Mouse (Mus musculus) forebrain, embryonic 14.5 days (tissue): Measurements from ENCODE around the gene C1qtnf6. TPM values are rescaled to one million over a fixed set of nuclear protein-coding genes. Genes with fewer than 3 reads are reported as not detected.

Experiments
- ATAC-seq: fragments of 200-750 bp; cut with Nextera tagmentation; 2 replicates; pipeline ENCODE4 v1.8.0; 2017; ENCODE audit warnings: mild to moderate bottlenecking, moderate library complexity
- DNase-seq: peaks from one replicate; pipeline ENCODE4 v3.0.0-alpha.2; 2015; ENCODE audit warnings: low spot score
- H3K27ac ChIP-seq: fragments of 300-500 bp; sonication (generic); 2 replicates; pipeline ENCODE4 v1.5.1; 2014; ENCODE audit warnings: low read depth, mild to moderate bottlenecking, control low read depth, low read length, moderate library complexity
- H3K27me3 ChIP-seq: fragments of 300-500 bp; sonication (generic); replicated peaks from 2 replicates; pipeline ENCODE4 v1.6.1; 2014; ENCODE audit warnings: low read length, control low read depth, mixed read lengths; ENCODE audit not compliant: control insufficient read depth, insufficient read depth
- H3K36me3 ChIP-seq: fragments of 300-500 bp; sonication (generic); 2 replicates; pipeline ENCODE4 v1.6.1; 2014; ENCODE audit warnings: low read length, control low read depth; ENCODE audit not compliant: control insufficient read depth, insufficient read depth
- H3K4me1 ChIP-seq: fragments of 300-500 bp; sonication (generic); 2 replicates; pipeline ENCODE4 v1.6.1; 2014; ENCODE audit warnings: antibody characterized with exemption, low read length, control low read depth; ENCODE audit not compliant: control insufficient read depth, insufficient read depth
- H3K4me2 ChIP-seq: fragments of 300-500 bp; sonication (generic); 2 replicates; pipeline ENCODE4 v1.6.1; 2014; ENCODE audit warnings: mild to moderate bottlenecking, control low read depth, low read length
- H3K4me3 ChIP-seq: fragments of 300-500 bp; sonication (generic); 2 replicates; pipeline ENCODE4 v1.5.1; 2014; ENCODE audit warnings: low read depth, low read length, control low read depth
- H3K9ac ChIP-seq: fragments of 300-500 bp; sonication (generic); 2 replicates; pipeline ENCODE4 v1.6.1; 2014; ENCODE audit warnings: mild to moderate bottlenecking, low read length, control low read depth, moderate library complexity
- H3K9me3 ChIP-seq: fragments of 300-500 bp; sonication (generic); replicated peaks from 2 replicates; pipeline ENCODE4 v1.6.1; 2016; ENCODE audit warnings: low read length, control low read depth, mixed read lengths; ENCODE audit not compliant: control insufficient read depth
- WGBS: fragments of 180-500 bp; shearing (Covaris S2); extraction: QIAGEN DNeasy Blood & Tissue Kit; methylation state at CpG from one replicate; pipeline ENCODE4 v1.1.7; 2014; 5-methylcytosine and 5-hydroxymethylcytosine counted together
- polyA plus RNA-seq: library from polyadenylated mRNA; unstranded; fragments of >200 nt; fragmentation: Nextera tagmentation; extraction: Ambion mirVana; gene quantifications from 2 replicates; pipeline ENCODE4 v1.2.1, GENCODE M21; 2014

The C1qtnf6 gene
- polyA plus RNA-seq, 1 experiment from 2014 or later = 8.6 TPM

DNA sequence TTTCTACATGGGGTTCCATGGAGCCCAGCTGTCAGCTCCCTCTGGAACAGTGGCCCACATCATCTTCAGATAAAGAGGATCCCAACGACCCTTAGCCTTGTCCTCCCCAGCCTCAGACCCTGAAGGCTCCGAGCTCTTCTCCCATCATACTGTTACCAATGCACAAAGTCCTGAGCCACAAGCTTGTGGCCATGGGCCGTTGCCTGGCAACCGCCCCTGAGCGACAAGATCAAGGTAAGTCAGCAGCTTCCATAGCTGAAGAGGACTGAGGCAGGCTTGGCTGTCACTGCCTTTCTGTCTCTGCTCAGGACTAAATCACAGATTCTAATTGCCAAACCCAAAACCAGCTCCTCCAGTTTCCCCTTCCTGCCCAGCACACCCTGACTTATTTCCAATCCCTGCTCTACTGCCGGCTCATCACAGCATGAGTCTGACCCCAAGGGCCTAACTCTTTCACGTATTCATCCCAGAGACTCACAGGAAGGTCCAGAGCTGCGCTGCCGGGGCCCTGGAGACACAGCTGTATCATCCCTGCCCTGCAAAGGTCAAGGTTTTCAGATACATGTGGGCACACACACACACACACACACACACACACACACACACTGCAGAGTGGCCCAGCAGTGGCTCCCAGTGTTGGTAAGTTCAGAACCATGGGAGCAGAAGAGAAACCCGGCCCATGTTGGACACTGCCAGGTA is 4.7 kb upstream of the C1qtnf6 start:
- Histone ChIP-seq H3K4me3 (no peak overlapping the region), H3K9ac (no peak overlapping the region), H3K27ac (no peak overlapping the region), H3K27me3 (no peaks in the 10 kb centered on the region), H3K9me3 (no peaks in the 10 kb centered on the region), H3K36me3 (no peaks in the 10 kb centered on the region), H3K4me2 (no peak overlapping the region), H3K4me1 (peaks cover 3% of the 10 kb centered on the region)
- ATAC-seq = no peak
- WGBS = 47% methylated on average over 10 of the region's 10 CpGs
- peak; percentile 23 for DNase-seq

DNA sequence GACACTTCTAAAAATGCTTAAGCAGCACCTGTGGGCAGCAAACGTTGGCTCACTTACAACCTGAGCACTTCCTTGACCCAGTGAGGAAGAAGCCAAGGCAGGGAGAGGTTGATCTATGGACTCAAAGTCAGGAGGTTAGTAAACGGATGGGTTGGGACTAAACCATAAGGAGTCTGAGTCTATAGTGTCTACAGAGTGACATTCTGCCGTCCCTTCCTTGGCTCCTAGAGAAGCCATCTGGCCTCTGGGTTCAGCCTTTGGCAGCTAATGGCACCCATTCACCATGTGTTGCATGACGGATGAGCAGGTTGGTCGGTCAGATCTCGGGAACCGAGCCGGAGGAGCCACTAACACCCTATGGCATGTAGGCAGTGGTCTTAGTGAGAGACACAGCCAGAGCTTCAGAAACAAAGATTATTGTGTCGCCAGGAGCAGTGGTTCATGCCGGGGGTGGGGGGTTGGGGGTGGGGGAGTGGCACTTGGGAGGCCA is 2.2 kb upstream of the C1qtnf6 start:
- H3K9ac ChIP-seq = no peak overlapping the region
- ATAC-seq (no peak), DNase-seq (no peak)

DNA sequence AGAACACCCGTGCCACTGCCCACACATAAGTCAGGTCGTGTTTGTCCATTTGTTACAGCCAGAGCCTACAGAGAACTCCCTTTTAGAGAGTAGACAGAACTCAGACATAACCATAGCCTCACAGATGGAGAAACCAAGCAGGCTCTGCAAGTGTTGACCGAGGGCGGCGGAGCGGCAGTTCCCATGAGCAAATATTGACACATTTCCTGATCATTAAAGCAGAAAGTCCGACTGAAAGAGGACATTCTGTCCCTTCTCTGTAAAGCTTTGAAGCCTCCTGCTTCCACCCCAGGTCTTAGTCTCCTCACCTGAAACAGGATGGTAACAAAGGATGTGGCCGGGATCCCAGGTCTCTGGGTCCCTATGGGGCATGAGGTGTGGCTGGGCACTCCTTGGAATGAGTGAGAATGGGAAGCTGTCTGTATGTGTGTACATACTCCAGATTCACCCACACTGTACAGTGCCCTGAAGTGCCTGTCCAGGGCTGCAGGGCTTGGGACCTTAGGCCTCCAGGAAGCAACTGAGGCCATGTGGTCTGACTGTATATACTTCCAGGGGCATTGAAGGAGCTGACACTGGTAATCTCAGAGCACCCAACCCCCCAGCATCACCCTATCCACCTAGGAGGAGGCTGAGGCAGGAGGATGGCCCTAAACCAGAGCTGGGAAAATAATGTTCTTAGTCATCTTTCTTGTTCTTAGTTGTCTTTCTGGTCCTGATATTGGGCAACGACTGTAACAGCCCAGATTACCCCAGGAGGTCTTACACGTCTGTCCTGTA is 1.5 kb upstream of the C1qtnf6 start:
- DNase-seq (no peak), ATAC-seq (no peak)
- Histone ChIP-seq H3K4me3 (no peak overlapping the region), H3K4me1 (peaks cover 8% of the 10 kb centered on the region), H3K36me3 (no peaks in the 10 kb centered on the region), H3K9ac (no peak overlapping the region), H3K9me3 (no peaks in the 10 kb centered on the region), H3K4me2 (no peak overlapping the region), H3K27me3 (no peaks in the 10 kb centered on the region), H3K27ac (no peak overlapping the region)
- 77% methylated on average over 10 of the region's 10 CpGs for WGBS

More for the DNA sequence above, 2.2 kb upstream of the C1qtnf6 start:
- 77% methylated on average over 10 of the region's 10 CpGs for WGBS
- H3K4me3 ChIP-seq = no peak overlapping the region
- no peaks in the 10 kb centered on the region for H3K27me3 ChIP-seq
- H3K9me3 ChIP-seq = no peaks in the 10 kb centered on the region
- peaks cover 8% of the 10 kb centered on the region for H3K4me1 ChIP-seq
- no peak overlapping the region for H3K4me2 ChIP-seq
- H3K27ac ChIP-seq = no peak overlapping the region
- H3K36me3 ChIP-seq = no peaks in the 10 kb centered on the region

DNA sequence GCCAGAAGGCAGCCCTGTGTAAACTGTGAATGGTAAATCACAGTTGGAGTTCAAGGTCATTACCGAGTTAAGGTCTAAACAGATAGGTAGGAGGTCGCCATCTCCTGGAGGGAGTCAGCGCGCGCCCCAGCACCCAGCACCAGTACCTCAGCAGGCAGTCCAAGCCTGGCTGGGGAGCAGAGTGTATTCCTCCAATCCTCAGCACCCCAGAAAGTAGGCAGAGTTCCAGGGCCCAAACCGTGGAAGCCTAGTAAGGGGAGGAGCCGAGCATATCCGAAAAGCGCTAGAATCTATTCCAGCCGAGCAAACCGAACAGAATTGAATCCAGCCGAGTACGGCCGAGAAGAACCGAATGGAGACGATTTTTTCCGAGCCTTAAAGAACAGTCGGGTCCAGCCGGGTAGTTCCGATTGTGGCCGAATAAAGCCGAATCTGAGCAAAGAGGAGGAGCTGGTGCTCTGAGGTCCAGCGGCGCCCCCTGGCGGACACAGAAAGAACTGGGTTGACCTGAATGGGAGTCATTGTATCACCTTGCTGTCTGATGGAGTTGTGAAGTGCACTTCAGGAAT is 769 bp upstream of the C1qtnf6 start:
- H3K4me2 ChIP-seq = peak overlapping the region; percentile 55

DNA sequence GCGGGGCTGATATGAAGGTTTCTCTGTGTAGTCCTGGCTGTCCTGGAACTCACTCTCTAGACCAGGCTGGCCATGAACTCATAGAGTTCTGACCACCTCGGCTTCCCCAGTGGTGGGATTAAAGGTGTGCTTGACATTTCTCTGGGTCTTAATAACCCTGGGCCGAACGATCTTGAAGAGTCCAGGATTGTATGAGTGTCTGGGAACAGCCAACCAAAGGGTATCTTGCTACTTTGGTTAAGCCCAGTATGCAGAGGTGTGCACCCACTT is 170 bp upstream of the C1qtnf6 start:
- no peak overlapping the region for H3K4me3 ChIP-seq
- WGBS = 68% methylated on average over 4 of the region's 4 CpGs

More for the DNA sequence above, 769 bp upstream of the C1qtnf6 start:
- H3K36me3 ChIP-seq = no peaks in the 10 kb centered on the region
- under 1% methylated on average over 25 of the region's 25 CpGs for WGBS
- peak; percentile 99 for DNase-seq
- peak overlapping the region; percentile 63 for H3K9ac ChIP-seq
- no peaks in the 10 kb centered on the region for H3K27me3 ChIP-seq
- ATAC-seq = peak; percentile 88
- H3K9me3 ChIP-seq = no peaks in the 10 kb centered on the region
- peak overlapping the region; percentile 23 for H3K4me3 ChIP-seq
- H3K27ac ChIP-seq = peak overlapping the region; percentile 74
- H3K4me1 ChIP-seq = peaks cover 8% of the 10 kb centered on the region

DNA sequence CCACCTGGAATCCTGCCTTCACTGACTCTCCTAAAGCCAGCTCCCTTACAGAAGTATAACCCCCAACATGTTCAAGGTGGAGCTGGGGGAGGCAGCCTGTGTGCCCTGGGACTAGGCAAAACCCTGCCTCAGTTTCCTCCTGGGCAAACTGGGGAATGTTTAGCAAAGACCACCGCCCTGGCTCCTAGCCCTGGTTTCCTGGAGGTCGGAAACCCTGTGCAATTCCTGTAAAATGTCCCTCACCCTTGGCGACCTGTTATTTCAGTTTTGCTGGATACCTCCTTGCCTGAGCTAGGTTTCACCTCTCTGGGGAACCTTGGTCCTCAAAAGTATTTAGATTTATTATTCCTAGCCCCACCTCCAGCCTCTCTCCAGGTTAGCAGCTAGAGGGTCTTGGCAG is 1.1 kb downstream of the C1qtnf6 start:
- Histone ChIP-seq H3K27me3 (no peaks in the 10 kb centered on the region), H3K4me3 (no peak overlapping the region), H3K36me3 (no peaks in the 10 kb centered on the region), H3K9me3 (no peaks in the 10 kb centered on the region), H3K9ac (no peak overlapping the region; the same call in 1 of the 2 replicates), H3K27ac (peak overlapping the region; percentile 23; the same call in 1 of the 2 replicates), H3K4me2 (peak overlapping the region; percentile 54), H3K4me1 (peaks cover 8% of the 10 kb centered on the region)
- DNase-seq (no peak), ATAC-seq (no peak)
- 73% methylated on average over 3 of the region's 3 CpGs for WGBS

More for the DNA sequence above, 170 bp upstream of the C1qtnf6 start:
- Histone ChIP-seq H3K9ac (peak overlapping the region; percentile 63), H3K27ac (peak overlapping the region; percentile 6; the same call in 1 of the 2 replicates), H3K27me3 (no peaks in the 10 kb centered on the region), H3K36me3 (no peaks in the 10 kb centered on the region), H3K4me2 (peak overlapping the region; percentile 55), H3K4me1 (peaks cover 8% of the 10 kb centered on the region), H3K9me3 (no peaks in the 10 kb centered on the region)
- 0 out of 2 replicates have a peak, but pooled peaks have one; percentile 0 for ATAC-seq
- no peak for DNase-seq

DNA sequence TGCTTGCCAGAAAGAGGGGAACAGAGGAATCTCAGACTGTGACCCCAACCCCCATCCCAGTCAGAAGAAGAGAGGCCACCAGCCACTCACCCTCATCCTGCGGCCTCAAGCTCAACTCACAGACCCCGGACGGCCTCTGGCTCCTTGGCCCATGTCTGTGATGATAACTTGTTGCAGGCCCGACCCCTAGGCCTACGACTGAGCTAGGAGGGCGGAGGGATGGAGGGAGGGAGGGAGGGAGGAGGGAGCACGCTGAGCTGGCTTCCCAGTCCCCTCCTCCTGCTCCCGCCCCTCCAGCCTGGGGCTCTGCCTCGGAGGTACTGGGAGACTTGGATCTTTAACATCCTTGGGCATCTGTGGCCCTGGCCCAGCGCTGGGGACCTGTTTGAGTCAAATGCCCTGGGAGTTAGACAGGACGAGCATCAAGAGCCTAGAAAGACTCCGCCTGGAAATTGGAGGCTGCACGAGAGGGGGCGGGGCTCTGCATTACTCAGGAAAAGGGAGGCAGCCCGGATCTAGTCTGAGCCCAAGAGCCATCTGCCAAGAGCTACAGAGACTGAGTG is 1.7 kb downstream of the C1qtnf6 start:
- H3K27ac ChIP-seq = peak overlapping the region; percentile 23; the same call in 1 of the 2 replicates
- peak overlapping the region; percentile 59 for H3K9ac ChIP-seq
- WGBS = 3% methylated on average over 15 of the region's 15 CpGs
- ATAC-seq (peak; percentile 47), DNase-seq (peak; percentile 81)
- H3K9me3 ChIP-seq = no peaks in the 10 kb centered on the region
- peak overlapping the region; percentile 54 for H3K4me2 ChIP-seq
- H3K36me3 ChIP-seq = no peaks in the 10 kb centered on the region
- peaks cover 8% of the 10 kb centered on the region for H3K4me1 ChIP-seq
- no peaks in the 10 kb centered on the region for H3K27me3 ChIP-seq
- H3K4me3 ChIP-seq = peak overlapping the region; percentile 21

DNA sequence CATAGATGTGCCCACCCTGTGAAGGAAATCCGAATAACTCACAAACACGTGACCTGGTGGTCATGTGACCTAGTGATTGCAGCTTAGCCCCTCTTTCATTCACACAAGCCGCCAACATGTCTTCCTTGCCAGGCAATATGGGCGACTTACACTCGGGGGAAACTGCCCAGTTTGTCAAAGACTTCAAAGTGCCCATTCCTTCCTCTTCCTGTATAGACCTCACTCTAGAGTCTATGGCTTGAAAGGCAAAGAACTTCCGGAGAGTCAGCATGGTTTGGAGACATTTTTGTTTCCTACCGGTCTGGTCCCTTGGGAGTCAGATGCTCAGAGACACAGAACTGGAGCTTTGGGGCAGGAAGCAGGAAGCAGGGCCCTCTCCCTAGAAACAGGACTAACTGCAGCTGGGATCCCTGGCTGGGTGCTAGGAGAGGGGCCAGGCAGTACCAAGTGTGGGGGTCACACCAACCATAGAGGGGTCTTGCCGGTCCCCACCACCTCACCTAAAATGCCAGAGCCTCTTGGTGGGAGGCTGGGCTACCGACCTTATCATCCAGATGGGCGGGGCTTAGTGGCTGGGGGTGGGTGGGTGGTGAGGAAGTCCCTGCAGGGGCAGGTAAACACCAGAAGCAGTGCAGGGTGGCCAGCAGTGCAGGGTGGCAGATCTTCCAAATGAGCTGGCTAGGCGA is 2.3 kb downstream of the C1qtnf6 start:
- H3K9ac ChIP-seq = peak overlapping the region; percentile 59
- WGBS = 50% methylated on average over 11 of the region's 11 CpGs
- no peaks in the 10 kb centered on the region for H3K27me3 ChIP-seq
- 0 out of 2 replicates have a peak overlapping the region, but pooled peaks have one; percentile 2 for H3K27ac ChIP-seq
- no peaks in the 10 kb centered on the region for H3K9me3 ChIP-seq
- H3K4me3 ChIP-seq = no peak overlapping the region
- H3K36me3 ChIP-seq = no peaks in the 10 kb centered on the region
- H3K4me2 ChIP-seq = peak overlapping the region; percentile 54
- H3K4me1 ChIP-seq = peaks cover 8% of the 10 kb centered on the region
- ATAC-seq (no peak), DNase-seq (no peak)
